Mouse (Mus musculus) kidney, adult 2 months (tissue): ENCODE measurements around the gene C5ar2. TPM values are rescaled to one million over a fixed set of nuclear protein-coding genes. Genes with fewer than 3 reads are reported as not detected.
"Not testable (repeated sequence)": the region's sequence is repeated elsewhere in the genome, so short reads cannot be mapped to it uniquely, and the experiment has no call there.

Source experiments
- DNase-seq: peaks from one replicate; pipeline ENCODE4 v3.0.0; 2021
- H3K27ac ChIP-seq: fragments of 200-500 bp; 2 replicates; pipeline ENCODE4 v1.5.1; 2012; ENCODE audit warnings: low read depth, low read length, control low read depth, inconsistent platforms; ENCODE audit not compliant: insufficient read depth
- H3K27me3 ChIP-seq: fragments of 200-500 bp; replicated peaks from 2 replicates; pipeline ENCODE4 v1.6.1; 2012; ENCODE audit warnings: mild to moderate bottlenecking, moderate library complexity, low read length, inconsistent platforms; ENCODE audit not compliant: control insufficient read depth, insufficient read depth
- H3K36me3 ChIP-seq: fragments of 200-500 bp; 2 replicates; pipeline ENCODE4 v1.6.1; 2012; ENCODE audit warnings: mild to moderate bottlenecking, moderate library complexity, low read length, inconsistent platforms; ENCODE audit not compliant: control insufficient read depth, insufficient read depth
- H3K4me1 ChIP-seq: fragments of 200-500 bp; 2 replicates; pipeline ENCODE4 v1.6.1; 2011; ENCODE audit warnings: low read length; ENCODE audit not compliant: control insufficient read depth, insufficient read depth
- H3K4me3 ChIP-seq: fragments of 200-500 bp; 2 replicates; pipeline ENCODE4 v1.5.1; 2011; ENCODE audit warnings: mild to moderate bottlenecking, low read depth, low read length, control low read depth; ENCODE audit not compliant: insufficient read depth
- CTCF ChIP-seq: fragments of 200-500 bp; conservative IDR thresholded peaks from 2 replicates; pipeline ENCODE4 v1.5.1; 2011; ENCODE audit warnings: low read depth, mild to moderate bottlenecking, control low read depth, low read length, moderate library complexity, mixed read lengths; ENCODE audit not compliant: insufficient read depth, insufficient read length
- POLR2A ChIP-seq: fragments of 200-500 bp; IDR thresholded peaks from one replicate; pipeline ENCODE4 v1.6.1; 2011; ENCODE audit warnings: low read depth, low read length, control low read depth
- WGBS: fragments of 180-500 bp; shearing (Covaris S2); methylation state at CpG from one replicate; pipeline ENCODE4 v1.1.7; 2018; 5-methylcytosine and 5-hydroxymethylcytosine counted together
- polyA plus RNA-seq: library from polyadenylated mRNA; depleted of rRNA; stranded (reverse); fragments of >200 nt; gene quantifications from 2 replicates; pipeline ENCODE4 v1.2.3, GENCODE M21; 2012

C5ar2 gene
- polyA plus RNA-seq, 1 experiment: 0.39 TPM

DNA sequence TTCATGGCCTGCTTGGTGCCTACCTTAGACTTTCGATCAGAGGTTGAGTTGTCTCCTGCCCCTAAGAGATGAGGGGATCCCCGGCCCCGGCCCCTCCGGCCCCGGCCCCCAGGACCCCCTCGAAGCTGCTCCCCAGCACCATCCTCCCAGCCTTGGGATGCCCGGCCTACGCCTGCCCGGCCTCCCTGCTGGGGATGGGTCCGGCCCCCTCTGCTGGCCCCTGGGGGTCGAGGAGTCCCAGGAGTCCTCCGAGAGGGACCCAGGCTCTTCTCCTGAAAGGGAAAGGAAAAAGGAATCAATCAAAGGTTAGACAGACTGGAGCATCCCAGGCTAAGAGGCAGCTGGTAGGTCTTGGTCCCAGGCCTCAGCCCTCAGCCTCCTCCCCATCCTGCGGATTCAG, 38.4 kb upstream of the C5ar2 start:
- H3K36me3 ChIP-seq: no peaks in the 10 kb centered on the region
- WGBS: 93% methylated on average over 13 of the region's 13 CpGs
- no peak for TF ChIP-seq CTCF
- no peak for TF ChIP-seq POLR2A

DNA sequence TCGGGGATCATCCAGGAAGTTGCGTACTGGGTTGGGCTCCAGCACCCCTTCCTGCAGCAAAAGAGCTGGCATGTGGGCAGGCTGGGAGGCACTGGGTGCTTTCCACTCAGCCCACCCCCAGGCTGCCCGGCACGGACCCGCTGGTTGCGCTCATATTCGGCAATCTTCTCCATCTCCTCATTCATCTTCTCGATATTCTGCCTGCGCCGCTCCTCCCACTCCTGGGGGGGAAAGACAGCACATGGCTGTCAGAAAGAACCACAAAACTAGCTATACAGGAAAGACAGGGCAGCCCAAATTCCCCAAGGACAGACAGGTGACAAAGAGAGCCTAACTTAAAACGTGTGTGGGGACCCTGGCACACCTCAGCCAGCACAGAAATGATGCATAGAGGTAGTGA, 36.8 kb upstream of the C5ar2 start:
- TF ChIP-seq CTCF (no peak), POLR2A (no peak)
- DNase-seq: no peak
- no peaks in the 10 kb centered on the region for H3K4me1 ChIP-seq
- 89% methylated on average over 11 of the region's 11 CpGs for WGBS
- no peak overlapping the region for H3K27ac ChIP-seq
- no peaks in the 10 kb centered on the region for H3K27me3 ChIP-seq
- H3K36me3 ChIP-seq: no peaks in the 10 kb centered on the region
- H3K4me3 ChIP-seq: no peak overlapping the region

More for the DNA sequence above, 38.4 kb upstream of the C5ar2 start:
- Histone ChIP-seq H3K4me1 (no peaks in the 10 kb centered on the region), H3K27ac (no peak overlapping the region), H3K27me3 (no peaks in the 10 kb centered on the region), H3K4me3 (no peak overlapping the region)
- DNase-seq: no peak

DNA sequence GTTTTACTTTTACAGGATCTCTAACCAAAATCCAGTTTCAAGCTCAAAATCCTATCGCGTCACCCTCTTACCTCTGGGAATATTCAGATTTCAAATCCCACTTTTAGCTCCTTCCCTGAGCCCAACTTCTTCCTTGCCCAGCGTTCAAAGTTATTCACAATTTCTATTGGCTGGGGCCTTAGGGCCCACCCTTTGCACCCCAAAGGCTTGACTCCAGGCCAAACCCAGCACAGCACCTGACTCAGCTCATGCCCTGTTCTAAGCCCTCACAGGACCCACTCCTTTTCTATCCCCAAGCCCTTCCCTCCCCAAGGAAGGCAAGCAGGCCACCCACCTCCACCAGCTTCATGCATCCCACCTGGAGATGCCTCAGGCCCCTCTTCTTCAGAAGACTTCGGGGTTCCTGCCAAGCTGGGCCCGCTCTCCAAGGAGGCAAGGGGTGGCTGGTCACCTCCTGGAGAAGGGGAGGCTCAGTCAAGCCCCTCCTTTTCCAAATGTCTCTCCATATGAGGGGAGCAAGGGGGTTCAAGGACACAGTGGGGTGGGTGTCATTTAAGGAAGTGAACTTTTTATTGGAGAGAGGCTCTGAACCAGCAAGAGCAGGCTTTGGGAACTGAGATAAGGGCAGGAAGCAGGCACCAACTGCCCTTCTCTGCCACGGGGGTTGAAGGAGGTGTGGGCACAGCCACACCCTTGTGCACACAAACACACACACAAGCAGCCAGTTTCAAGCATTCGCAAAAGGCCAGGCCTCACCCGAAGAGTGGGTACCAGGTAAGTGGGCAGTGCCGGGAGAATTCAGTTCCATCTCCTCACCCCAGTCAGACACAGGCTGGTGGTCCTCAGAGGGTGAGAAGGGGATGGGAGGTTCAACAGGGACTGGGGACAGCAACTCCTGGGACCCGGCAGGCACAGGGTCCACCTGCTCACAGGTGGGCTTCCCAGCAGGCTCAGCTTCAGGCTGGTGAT, 31.3 kb upstream of the C5ar2 start:
- Histone ChIP-seq H3K4me1 (0 out of 2 replicates have a peak, but pooled peaks cover 4% of the 10 kb centered on the region), H3K27ac (no peak overlapping the region), H3K36me3 (no peaks in the 10 kb centered on the region), H3K4me3 (no peak overlapping the region), H3K27me3 (no peaks in the 10 kb centered on the region)
- WGBS: 86% methylated on average over 10 of the region's 10 CpGs
- DNase-seq: peak; percentile 23
- no peak for TF ChIP-seq POLR2A
- TF ChIP-seq CTCF: no peak

DNA sequence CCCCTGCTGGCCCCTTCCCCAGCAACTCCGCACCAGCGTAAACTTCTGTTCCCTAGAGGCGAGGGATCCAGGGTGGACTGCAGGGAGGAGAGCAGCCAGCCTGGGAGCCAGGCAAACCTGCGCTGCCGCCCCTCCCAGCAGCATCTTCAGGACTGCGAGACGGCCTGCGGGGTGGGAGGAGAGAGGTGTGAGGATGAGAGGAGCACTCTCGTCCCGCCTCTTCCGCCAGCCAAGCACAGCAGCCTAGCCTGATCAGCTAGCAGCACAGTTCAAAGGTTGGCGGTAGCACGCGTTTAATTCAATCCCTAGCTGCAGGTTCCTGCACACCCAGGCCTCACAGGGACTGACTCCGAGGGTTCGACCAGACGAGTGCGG, 29.8 kb upstream of the C5ar2 start:
- Histone ChIP-seq H3K4me3 (peak overlapping the region; percentile 62), H3K4me1 (0 out of 2 replicates have a peak, but pooled peaks cover 4% of the 10 kb centered on the region), H3K36me3 (no peaks in the 10 kb centered on the region), H3K27me3 (no peaks in the 10 kb centered on the region), H3K27ac (peak overlapping the region; percentile 33; the same call in 1 of the 2 replicates)
- DNase-seq: peak; percentile 89
- TF ChIP-seq CTCF (no peak), POLR2A (no peak)
- 1% methylated on average over 18 of the region's 18 CpGs for WGBS

DNA sequence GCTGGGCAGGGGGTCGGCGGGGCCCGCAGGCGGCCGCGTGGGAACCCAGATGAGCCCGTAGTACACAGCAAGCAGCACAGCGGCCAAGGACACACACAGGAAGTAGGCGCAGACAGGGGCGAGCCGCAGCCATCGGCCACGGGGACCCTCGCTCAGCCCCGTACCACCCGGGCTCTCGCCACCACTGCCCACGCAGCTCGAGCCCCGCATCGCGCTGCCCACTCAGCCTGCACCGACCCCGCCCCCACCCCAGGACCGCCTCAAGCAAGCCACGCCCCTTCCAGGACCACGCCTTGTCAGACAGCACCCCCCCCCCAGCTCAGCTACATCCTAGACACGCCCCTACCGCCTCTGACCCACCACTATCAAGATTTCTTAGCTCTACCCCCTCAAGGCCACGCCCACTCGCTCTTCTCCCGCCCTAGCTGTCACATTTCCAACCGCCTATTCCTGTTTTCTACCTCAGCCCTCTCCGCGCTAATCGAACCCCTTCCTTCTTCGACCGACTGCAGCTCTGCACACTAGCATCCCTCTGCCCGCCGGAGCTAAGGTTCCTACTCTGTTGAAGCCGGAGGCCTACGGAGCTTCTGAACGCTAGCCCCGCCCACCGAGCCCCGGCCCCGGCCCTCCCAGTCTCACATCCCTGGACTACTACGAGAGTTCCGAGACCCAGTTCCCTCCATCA, 29.3 kb upstream of the C5ar2 start, which contains the start of gene Inafm1:
TSS of gene Inafm1 (minus strand) at position 537 of the 685 bp plus-strand sequence.
- no peaks in the 10 kb centered on the region for H3K27me3 ChIP-seq
- peak within 1 kb of the TSS; percentile 33 for H3K27ac ChIP-seq
- H3K4me3 ChIP-seq: peak within 1 kb of the TSS; percentile 62
- peak; percentile 94 for DNase-seq
- 0 out of 2 replicates have a peak, but pooled peaks cover 4% of the 10 kb centered on the region for H3K4me1 ChIP-seq
- no peaks in the 10 kb centered on the region for H3K36me3 ChIP-seq
- TF ChIP-seq POLR2A (no peak), CTCF (no peak)
- 1% methylated on average over 48 of the region's 49 CpGs for whole genome bisulfite sequencing

DNA sequence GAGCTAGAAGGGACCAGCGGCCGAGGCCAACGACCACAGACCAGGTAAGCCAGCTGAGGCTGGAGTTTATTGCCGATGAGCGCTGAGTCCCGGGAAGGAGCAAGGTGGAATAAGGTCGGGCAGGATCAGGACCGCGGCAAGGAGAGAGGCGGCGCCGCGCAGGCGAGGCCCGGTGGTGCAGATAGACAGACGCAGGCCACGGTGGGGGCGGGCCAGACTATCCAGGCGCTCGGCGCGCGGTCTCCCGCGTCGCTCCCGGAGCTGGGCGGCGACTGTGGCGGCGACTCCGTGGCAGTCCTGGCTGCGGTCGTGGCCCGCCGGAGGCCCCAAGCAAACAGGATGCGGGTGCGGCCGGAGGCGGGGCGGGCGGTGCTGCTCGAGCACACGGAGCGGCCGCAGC, 28.7 kb upstream of the C5ar2 start:
- Histone ChIP-seq H3K4me1 (0 out of 2 replicates have a peak, but pooled peaks cover 4% of the 10 kb centered on the region), H3K4me3 (peak overlapping the region; percentile 62), H3K36me3 (no peaks in the 10 kb centered on the region), H3K27ac (peak overlapping the region; percentile 33; the same call in 1 of the 2 replicates), H3K27me3 (no peaks in the 10 kb centered on the region)
- under 1% methylated on average over 46 of the region's 46 CpGs for WGBS
- peak; percentile 76 for DNase-seq
- no peak for TF ChIP-seq POLR2A
- TF ChIP-seq CTCF: 0 out of 2 replicates have a peak, but pooled peaks have one; percentile 20

DNA sequence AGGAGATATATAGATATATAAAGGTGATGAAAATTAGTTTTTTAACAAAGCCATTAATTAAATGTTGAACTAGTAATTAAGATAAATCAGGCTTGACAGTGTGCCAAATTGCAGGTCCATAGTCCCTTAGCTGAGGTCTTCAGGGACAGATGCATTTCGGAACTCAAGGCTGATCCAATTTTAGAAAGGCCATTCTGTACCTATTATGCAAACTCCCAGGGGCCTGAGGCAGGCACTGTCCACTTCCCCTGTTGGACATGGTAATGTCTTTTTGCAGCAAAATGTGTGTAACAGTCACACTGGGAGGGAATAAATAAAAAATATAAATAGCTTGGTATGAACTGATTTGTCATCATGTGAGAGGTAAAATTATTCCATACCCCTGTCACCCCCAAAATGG, 27.2 kb upstream of the C5ar2 start:
- no peak overlapping the region for H3K27ac ChIP-seq
- H3K4me3 ChIP-seq: no peak overlapping the region
- TF ChIP-seq POLR2A: no peak
- no peak for TF ChIP-seq CTCF
- no peak for DNase-seq
- H3K36me3 ChIP-seq: no peaks in the 10 kb centered on the region
- 24% methylated on average over 1 of the region's 1 CpGs for WGBS
- H3K27me3 ChIP-seq: no peaks in the 10 kb centered on the region
- H3K4me1 ChIP-seq: 0 out of 2 replicates have a peak, but pooled peaks cover 4% of the 10 kb centered on the region

DNA sequence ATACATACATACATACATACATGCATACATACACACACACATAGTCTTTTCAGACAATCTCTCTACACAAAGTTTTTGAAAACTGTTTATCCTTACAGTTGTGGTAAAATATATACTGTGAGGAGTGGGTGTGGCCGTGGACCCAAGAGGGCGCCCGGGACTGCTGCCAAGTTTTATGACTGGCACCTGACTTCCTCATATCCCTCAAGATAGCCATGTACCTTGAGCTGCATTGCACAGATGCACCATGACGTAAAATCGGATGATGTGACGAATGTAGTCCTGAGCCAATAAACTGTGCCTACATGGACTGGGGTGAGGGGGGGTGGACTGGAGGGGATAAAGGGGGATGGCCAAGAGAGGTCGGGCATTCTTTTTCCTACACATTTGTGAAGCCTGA, 22.6 kb upstream of the C5ar2 start:
- not testable (repeated sequence) for H3K27ac ChIP-seq, H3K27me3 ChIP-seq, H3K4me3 ChIP-seq, DNase-seq, H3K36me3 ChIP-seq, H3K4me1 ChIP-seq
- WGBS: 78% methylated on average over 7 of the region's 7 CpGs
